Mouse (Mus musculus) testis, adult 2 months (tissue): Measurements from ENCODE around the gene Zcrb1. TPM values are rescaled to one million over a fixed set of nuclear protein-coding genes. Genes with fewer than 3 reads are reported as not detected.

Experiments
- H3K27ac ChIP-seq: fragments of 200-500 bp; 2 replicates; pipeline ENCODE4 v1.5.1; 2012; ENCODE audit warnings: low read depth, low read length; ENCODE audit not compliant: control insufficient read depth, insufficient read depth
- H3K27me3 ChIP-seq: fragments of 200-500 bp; 2 replicates; pipeline ENCODE4 v1.6.1; 2012; ENCODE audit warnings: mild to moderate bottlenecking, low read length, moderate library complexity; ENCODE audit not compliant: control insufficient read depth, insufficient read depth
- H3K36me3 ChIP-seq: fragments of 200-500 bp; 2 replicates; pipeline ENCODE4 v1.6.1; 2012; ENCODE audit warnings: mild to moderate bottlenecking, low read length; ENCODE audit not compliant: control insufficient read depth, insufficient read depth
- H3K4me1 ChIP-seq: fragments of 200-500 bp; 2 replicates; pipeline ENCODE4 v1.6.1; 2012; ENCODE audit warnings: low read length; ENCODE audit not compliant: control insufficient read depth, insufficient read depth
- H3K4me3 ChIP-seq: fragments of 200-500 bp; 2 replicates; pipeline ENCODE4 v1.5.1; 2012; ENCODE audit warnings: low read depth, mild to moderate bottlenecking, low read length, moderate library complexity, mixed read lengths; ENCODE audit not compliant: control insufficient read depth
- CTCF ChIP-seq: fragments of 200-500 bp; IDR thresholded peaks from 2 replicates; pipeline ENCODE4 v1.5.1; 2012; ENCODE audit warnings: low read depth, mild to moderate bottlenecking, inconsistent platforms, low read length, moderate library complexity; ENCODE audit not compliant: control insufficient read depth, insufficient read depth, insufficient replicate concordance
- POLR2A ChIP-seq: fragments of 200-500 bp; IDR thresholded peaks from 2 replicates; pipeline ENCODE4 v1.6.1; 2012; ENCODE audit warnings: low read depth, mild to moderate bottlenecking, inconsistent platforms, low read length, moderate library complexity; ENCODE audit not compliant: control insufficient read depth
- polyA plus RNA-seq: library from polyadenylated mRNA; depleted of rRNA; stranded (reverse); fragments of >200 nt; gene quantifications from 2 replicates; pipeline ENCODE4 v1.2.3, GENCODE M21; 2012; rRNA removed

Gene Zcrb1
- polyA plus RNA-seq, 1 experiment: 31.4 TPM

- Histone ChIP-seq H3K4me3 (no peak overlapping the region), H3K4me1 (no peaks in the 10 kb centered on the region), H3K27ac (no peak overlapping the region), H3K27me3 (no peaks in the 10 kb centered on the region), H3K36me3 (no peaks in the 10 kb centered on the region)
- TF ChIP-seq POLR2A: no peak
- TF ChIP-seq CTCF: no peak
These were observed 26.3 kb downstream of the Zcrb1 start for GRCm38 (mm10) chr15:93371838-93372237.

- no peak overlapping the region for H3K4me3 ChIP-seq
- H3K27me3 ChIP-seq: no peaks in the 10 kb centered on the region
- H3K27ac ChIP-seq: no peak overlapping the region
- no peaks in the 10 kb centered on the region for H3K36me3 ChIP-seq
- H3K4me1 ChIP-seq: no peaks in the 10 kb centered on the region
- TF ChIP-seq CTCF (no peak), POLR2A (no peak)
These were observed 29.6 kb downstream of the Zcrb1 start for GRCm38 (mm10) chr15:93368558-93368957.

- Histone ChIP-seq H3K4me3 (no peak overlapping the region), H3K27ac (no peak overlapping the region), H3K36me3 (no peaks in the 10 kb centered on the region), H3K27me3 (no peaks in the 10 kb centered on the region), H3K4me1 (no peaks in the 10 kb centered on the region)
- TF ChIP-seq CTCF (no peak), POLR2A (no peak)
These were observed 32.6 kb downstream of the Zcrb1 start for GRCm38 (mm10) chr15:93365561-93365960.

GRCm38 (mm10) chr15:93358346-93359095 lies 39.6 kb downstream of the Zcrb1 start:
- Histone ChIP-seq H3K4me1 (peaks cover 2% of the 10 kb centered on the region; the same call in 1 of the 2 replicates), H3K27ac (no peak overlapping the region), H3K4me3 (no peak overlapping the region), H3K36me3 (no peaks in the 10 kb centered on the region), H3K27me3 (no peaks in the 10 kb centered on the region)
- no peak for TF ChIP-seq POLR2A
- no peak for TF ChIP-seq CTCF

GRCm38 (mm10) chr15:93340630-93341379 lies 57.3 kb downstream of the Zcrb1 start:
- Histone ChIP-seq H3K4me3 (no peak overlapping the region), H3K36me3 (no peaks in the 10 kb centered on the region), H3K27ac (no peak overlapping the region), H3K4me1 (peaks cover 4% of the 10 kb centered on the region), H3K27me3 (no peaks in the 10 kb centered on the region)
- TF ChIP-seq CTCF: no peak
- no peak for TF ChIP-seq POLR2A

- H3K27me3 ChIP-seq: no peaks in the 10 kb centered on the region
- H3K27ac ChIP-seq: peak within 1 kb of the TSS; percentile 78
- H3K4me3 ChIP-seq: peak within 1 kb of the TSS; percentile 97
- peaks cover 6% of the 10 kb centered on the region for H3K4me1 ChIP-seq
- no peak for TF ChIP-seq CTCF
- TF ChIP-seq POLR2A: no peak
- H3K36me3 ChIP-seq: no peaks in the 10 kb centered on the region
These were observed 61.0 kb downstream of the Zcrb1 start, which contains the start of gene Yaf2 for GRCm38 (mm10) chr15:93336925-93337761. Gene Yaf2 (minus strand): TSS chr15:93336935.

- H3K27ac ChIP-seq: peak overlapping the region; percentile 47; the same call in 1 of the 2 replicates
- no peak for TF ChIP-seq CTCF
- no peak for TF ChIP-seq POLR2A
- H3K27me3 ChIP-seq: no peaks in the 10 kb centered on the region
- H3K4me3 ChIP-seq: peak overlapping the region; percentile 97
- H3K36me3 ChIP-seq: no peaks in the 10 kb centered on the region
- H3K4me1 ChIP-seq: peaks cover 6% of the 10 kb centered on the region
These were observed 61.5 kb downstream of the Zcrb1 start for GRCm38 (mm10) chr15:93336658-93336924.

Other genes with a start within 250 kb of the Zcrb1 start
- 13.7 and 16.2 TPM in 2 replicates for gene Gxylt1, start 123.2 kb downstream of the Zcrb1 start, polyA plus RNA-seq
- gene Yaf2, start 61.4 kb downstream of the Zcrb1 start, polyA plus RNA-seq: 8.7 and 10.3 TPM in 2 replicates
- gene Pphln1, start within 50 bp of the Zcrb1 start, polyA plus RNA-seq: 26.2 and 33.7 TPM in 2 replicates
- 3.6 and 3.9 TPM in 2 replicates for gene Prickle1, start 197.6 kb upstream of the Zcrb1 start, polyA plus RNA-seq